Mouse (Mus musculus): ENCODE results near the gene Ftsj3.

DNA sequence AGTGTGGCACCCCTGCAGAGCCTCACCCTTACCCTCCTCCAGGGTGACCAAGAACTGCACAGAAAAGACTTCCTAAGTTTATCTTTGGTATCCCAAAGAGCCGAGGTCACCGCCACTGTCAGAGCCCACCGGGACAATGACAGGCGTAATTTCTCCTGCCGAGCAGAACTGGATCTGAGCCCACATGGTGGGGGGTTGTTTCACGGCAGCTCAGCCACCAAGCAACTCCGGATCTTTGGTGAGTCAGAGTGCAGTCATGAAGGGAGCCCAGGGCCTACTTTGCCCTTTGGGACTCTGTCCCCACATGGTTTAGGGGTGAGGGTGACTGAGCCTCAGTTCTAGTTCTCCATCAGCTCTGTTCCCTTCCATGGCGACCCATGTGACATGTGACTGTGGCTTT is 28.2 kb upstream of the Ftsj3 start:
- no peak for TF ChIP-seq CTCF (IDR thresholded peaks at IDR 0.05; ENCODE audit: borderline replicate concordance, insufficient read depth, low read length)
- TF ChIP-seq POLR2A (IDR thresholded peaks at IDR 0.05; ENCODE audit: low read depth, low read length) = no peak
